Mouse (Mus musculus) CD8-positive naive resting alpha-beta T cell, adult 2 months (primary cell): ENCODE results near the gene Slc16a10.
"Not testable (repeated sequence)": the region's sequence is repeated elsewhere in the genome, so short reads cannot be mapped to it uniquely, and the experiment has no call there.

Source experiments
- DNase-seq, 2 experiments: peaks; one replicate each; pipeline ENCODE4 v3.0.0; 2022; ENCODE audit warnings: low read depth in 2 of 2, low spot score in 2 of 2

The Slc16a10 gene

GRCm38 (mm10) chr10:40034956-40035355 lies 107.1 kb downstream of the Slc16a10 start:
- no peak for DNase-seq

GRCm38 (mm10) chr10:40032897-40033296 lies 109.2 kb downstream of the Slc16a10 start:
- no peak for DNase-seq

GRCm38 (mm10) chr10:40030716-40031115 lies 111.3 kb downstream of the Slc16a10 start:
- no peak for DNase-seq

- no peak for DNase-seq
Measured at GRCm38 (mm10) chr10:40029610-40030009, 112.4 kb downstream of the Slc16a10 start.

- DNase-seq: no peak
Measured at GRCm38 (mm10) chr10:40028091-40028490, 114.0 kb downstream of the Slc16a10 start.

GRCm38 (mm10) chr10:40026546-40026945 lies 115.5 kb downstream of the Slc16a10 start:
- no peak for DNase-seq

- DNase-seq: no peak
Measured at GRCm38 (mm10) chr10:40025560-40025959, 116.5 kb downstream of the Slc16a10 start.

- peak; percentile 64 to 76 for DNase-seq
Measured at GRCm38 (mm10) chr10:40024554-40025428, 117.3 kb downstream of the Slc16a10 start, which contains the start of gene Mfsd4b1. Mfsd4b1 (minus strand) TSS chr10:40025268.

- DNase-seq: no peak
Measured at GRCm38 (mm10) chr10:40020401-40020800, 121.7 kb downstream of the Slc16a10 start.

- DNase-seq: no peak
Measured at GRCm38 (mm10) chr10:40019492-40019891, 122.6 kb downstream of the Slc16a10 start.

- no peak for DNase-seq
Measured at GRCm38 (mm10) chr10:40018261-40018860, 123.7 kb downstream of the Slc16a10 start.

- no peak for DNase-seq
Measured at GRCm38 (mm10) chr10:40009591-40009990, 132.5 kb downstream of the Slc16a10 start.

- not testable (repeated sequence) for DNase-seq
Measured at GRCm38 (mm10) chr10:40008847-40009246, 133.2 kb downstream of the Slc16a10 start.

GRCm38 (mm10) chr10:40007953-40008352 lies 134.1 kb downstream of the Slc16a10 start:
- DNase-seq: no peak

GRCm38 (mm10) chr10:40006963-40007362 lies 135.1 kb downstream of the Slc16a10 start:
- DNase-seq: no peak

- DNase-seq: no peak
Measured at GRCm38 (mm10) chr10:40000746-40001145, 141.3 kb downstream of the Slc16a10 start.

GRCm38 (mm10) chr10:39991155-39991554 lies 150.9 kb downstream of the Slc16a10 start:
- DNase-seq: no peak

- no peak for DNase-seq
Measured at GRCm38 (mm10) chr10:39986466-39986865, 155.6 kb downstream of the Slc16a10 start, which contains the start of gene Mfsd4b5. Mfsd4b5 (minus strand) TSS chr10:39986646.
